Mouse (Mus musculus): ENCODE measurements around the gene Cers3. TPM values are rescaled to one million over a fixed set of nuclear protein-coding genes. Genes with fewer than 3 reads are reported as not detected.

Cers3 gene
- total and polyA plus RNA-seq, 2 experiments: 0.10 TPM; not detected in 1

GRCm38 (mm10) chr7:66779944-66780942 lies 36.9 kb downstream of the Cers3 start:
- H3K9ac ChIP-seq (ENCODE audit: low read depth, low read length): no peak overlapping the region
- WGBS: 39% methylated on average over 10 of the region's 10 CpGs
- DNase-seq (ENCODE audit: extremely low read depth, low read depth, low spot score): no peak
- TF ChIP-seq POLR2A (IDR thresholded peaks at IDR 0.05; ENCODE audit: extremely low read depth, insufficient read depth, low read length) (no peak), CTCF (IDR thresholded peaks at IDR 0.05; ENCODE audit: low read depth, low read length) (no peak)
- H3K79me2 ChIP-seq (ENCODE audit: control insufficient read depth, insufficient read depth, low read length): no peaks in the 10 kb centered on the region
- no peaks in the 10 kb centered on the region for H3K36me3 ChIP-seq (ENCODE audit: control insufficient read depth, insufficient read depth, low read length)
- no peaks in the 10 kb centered on the region for H3K4me1 ChIP-seq (ENCODE audit: control insufficient read depth, insufficient read depth, low read length)
- H3K27me3 ChIP-seq (ENCODE audit: control insufficient read depth, insufficient read depth, low read length): no peaks in the 10 kb centered on the region
- no peak overlapping the region for H3K27ac ChIP-seq (replicated peaks; ENCODE audit: insufficient read depth, low read depth, low read length)
- H3K4me3 ChIP-seq (ENCODE audit: insufficient read depth, low read depth, low read length): no peak overlapping the region

- no peak for DNase-seq (ENCODE audit: extremely low read depth, low read depth, low spot score)
Observed at GRCm38 (mm10) chr7:66786476-66786875, 43.2 kb downstream of the Cers3 start.

DNA sequence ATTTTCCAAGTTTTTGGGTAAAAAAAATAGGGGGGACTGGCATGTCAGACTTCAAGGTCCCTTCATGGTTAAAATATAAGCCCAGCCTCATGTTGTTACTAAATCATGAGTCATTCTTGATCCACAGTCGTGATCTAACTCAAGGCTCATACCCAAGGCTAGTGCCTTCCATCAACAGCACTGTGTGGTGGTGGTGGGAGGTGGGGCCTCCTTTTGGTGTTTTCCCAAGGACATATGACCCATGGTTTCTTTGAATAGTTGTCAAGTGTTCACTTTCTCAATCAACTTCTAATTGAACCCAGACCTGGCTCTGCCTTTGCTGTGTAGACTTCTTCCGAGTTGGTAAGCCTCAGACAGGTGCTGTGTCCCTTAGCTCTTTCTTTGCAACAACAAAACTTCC lies 44.5 kb downstream of the Cers3 start:
- H3K27me3 ChIP-seq (ENCODE audit: control insufficient read depth, insufficient read depth, low read length): no peaks in the 10 kb centered on the region
- no peaks in the 10 kb centered on the region for H3K79me2 ChIP-seq (ENCODE audit: control insufficient read depth, insufficient read depth, low read length)
- no peak for DNase-seq (ENCODE audit: extremely low read depth, low read depth, low spot score)
- TF ChIP-seq POLR2A (IDR thresholded peaks at IDR 0.05; ENCODE audit: extremely low read depth, insufficient read depth, low read length) (no peak), CTCF (IDR thresholded peaks at IDR 0.05; ENCODE audit: low read depth, low read length) (no peak)
- H3K4me1 ChIP-seq (ENCODE audit: control insufficient read depth, insufficient read depth, low read length): no peaks in the 10 kb centered on the region
- no peak overlapping the region for H3K4me3 ChIP-seq (ENCODE audit: insufficient read depth, low read depth, low read length)
- H3K36me3 ChIP-seq (ENCODE audit: control insufficient read depth, insufficient read depth, low read length): no peaks in the 10 kb centered on the region
- WGBS: 83% methylated on average over 2 of the region's 2 CpGs
- no peak overlapping the region for H3K27ac ChIP-seq (replicated peaks; ENCODE audit: insufficient read depth, low read depth, low read length)
- H3K9ac ChIP-seq (ENCODE audit: low read depth, low read length): no peak overlapping the region

More at GRCm38 (mm10) chr7:66786476-66786875, 43.2 kb downstream of the Cers3 start:
- no peaks in the 10 kb centered on the region for H3K4me1 ChIP-seq (ENCODE audit: control insufficient read depth, insufficient read depth, low read length)
- WGBS: 45% methylated on average over 3 of the region's 3 CpGs
- no peaks in the 10 kb centered on the region for H3K27me3 ChIP-seq (ENCODE audit: control insufficient read depth, insufficient read depth, low read length)
- H3K27ac ChIP-seq (replicated peaks; ENCODE audit: insufficient read depth, low read depth, low read length): no peak overlapping the region
- no peaks in the 10 kb centered on the region for H3K79me2 ChIP-seq (ENCODE audit: control insufficient read depth, insufficient read depth, low read length)
- no peak for TF ChIP-seq POLR2A (IDR thresholded peaks at IDR 0.05; ENCODE audit: extremely low read depth, insufficient read depth, low read length)
- no peak for TF ChIP-seq CTCF (IDR thresholded peaks at IDR 0.05; ENCODE audit: low read depth, low read length)
- H3K4me3 ChIP-seq (ENCODE audit: insufficient read depth, low read depth, low read length): no peak overlapping the region
- no peaks in the 10 kb centered on the region for H3K36me3 ChIP-seq (ENCODE audit: control insufficient read depth, insufficient read depth, low read length)
- no peak overlapping the region for H3K9ac ChIP-seq (ENCODE audit: low read depth, low read length)

DNA sequence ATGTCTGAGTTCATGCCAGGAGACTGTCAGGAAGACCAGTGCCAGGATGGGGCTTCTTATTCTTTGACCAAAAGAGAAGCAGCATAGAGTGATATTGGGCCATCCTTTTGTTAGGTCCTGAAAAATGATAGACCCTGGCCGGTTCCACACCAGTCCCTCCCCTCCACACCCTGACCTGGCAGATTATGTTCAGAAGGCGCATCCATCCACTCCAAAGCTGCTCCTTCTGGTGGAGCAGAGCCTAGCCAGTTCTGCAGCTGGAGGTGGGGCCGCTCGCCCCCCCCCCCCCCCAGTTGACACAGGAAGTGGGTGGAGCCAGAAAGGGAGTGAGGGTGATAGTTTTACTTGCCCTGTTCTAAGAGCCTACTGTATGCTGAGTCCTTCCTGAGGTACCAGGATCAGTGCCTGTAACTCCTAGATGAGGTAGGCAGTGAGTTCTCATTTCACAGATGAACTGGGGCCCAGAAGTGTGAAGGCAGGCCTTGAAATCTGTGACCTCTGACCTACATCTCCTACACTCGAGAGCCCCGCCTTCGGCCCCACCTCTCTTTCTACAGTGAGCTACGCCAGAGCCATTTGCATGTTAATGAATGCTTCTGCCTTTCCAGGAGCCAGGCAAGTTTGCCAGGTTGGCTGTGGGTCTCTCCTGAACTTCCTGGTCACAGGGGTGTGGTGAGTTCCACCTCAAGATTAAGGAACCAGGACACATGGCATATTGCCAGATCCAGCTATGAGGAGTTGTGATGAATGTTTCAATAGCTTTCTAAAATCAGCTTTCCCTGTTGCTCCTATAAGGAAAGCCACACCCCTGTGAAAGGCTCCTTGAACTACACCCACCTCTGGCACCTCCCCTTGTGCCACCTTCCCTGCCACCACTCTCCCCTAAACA lies 46.8 kb downstream of the Cers3 start:
- Histone ChIP-seq H3K36me3 (ENCODE audit: control insufficient read depth, insufficient read depth, low read length) (no peaks in the 10 kb centered on the region), H3K79me2 (ENCODE audit: control insufficient read depth, insufficient read depth, low read length) (no peaks in the 10 kb centered on the region), H3K4me3 (ENCODE audit: insufficient read depth, low read depth, low read length) (no peak overlapping the region), H3K4me1 (ENCODE audit: control insufficient read depth, insufficient read depth, low read length) (no peaks in the 10 kb centered on the region), H3K9ac (ENCODE audit: low read depth, low read length) (no peak overlapping the region), H3K27ac (replicated peaks; ENCODE audit: insufficient read depth, low read depth, low read length) (no peak overlapping the region), H3K27me3 (ENCODE audit: control insufficient read depth, insufficient read depth, low read length) (no peaks in the 10 kb centered on the region)
- TF ChIP-seq POLR2A (IDR thresholded peaks at IDR 0.05; ENCODE audit: extremely low read depth, insufficient read depth, low read length) (no peak), CTCF (IDR thresholded peaks at IDR 0.05; ENCODE audit: low read depth, low read length) (no peak)
- DNase-seq (ENCODE audit: extremely low read depth, low read depth, low spot score): no peak
- WGBS: 51% methylated on average over 8 of the region's 8 CpGs

GRCm38 (mm10) chr7:66791022-66791421 lies 47.7 kb downstream of the Cers3 start:
- no peak overlapping the region for H3K9ac ChIP-seq (ENCODE audit: low read depth, low read length)
- H3K4me3 ChIP-seq (ENCODE audit: insufficient read depth, low read depth, low read length): no peak overlapping the region
- H3K4me1 ChIP-seq (ENCODE audit: control insufficient read depth, insufficient read depth, low read length): no peaks in the 10 kb centered on the region
- no peaks in the 10 kb centered on the region for H3K36me3 ChIP-seq (ENCODE audit: control insufficient read depth, insufficient read depth, low read length)
- no peaks in the 10 kb centered on the region for H3K79me2 ChIP-seq (ENCODE audit: control insufficient read depth, insufficient read depth, low read length)
- H3K27me3 ChIP-seq (ENCODE audit: control insufficient read depth, insufficient read depth, low read length): no peaks in the 10 kb centered on the region
- 91% methylated on average over 3 of the region's 3 CpGs for WGBS
- TF ChIP-seq POLR2A (IDR thresholded peaks at IDR 0.05; ENCODE audit: extremely low read depth, insufficient read depth, low read length): no peak
- no peak for TF ChIP-seq CTCF (IDR thresholded peaks at IDR 0.05; ENCODE audit: low read depth, low read length)
- no peak overlapping the region for H3K27ac ChIP-seq (replicated peaks; ENCODE audit: insufficient read depth, low read depth, low read length)
- DNase-seq (ENCODE audit: extremely low read depth, low read depth, low spot score): no peak

Measured in liver, adult 2 months (tissue).